Mouse (Mus musculus) T-helper 2 cell (primary cell): ENCODE data around the gene Tgfbr3l.

Source experiments
- in situ Hi-C: fragments of 300-600 bp; cut with MboI, MseI; formaldehyde crosslinking; loops from one replicate; pipeline ENCODE4 v1.15.1; 2025; ENCODE audit warnings: high pct_unique_total_duplicates

The Tgfbr3l gene

GRCm38 (mm10) chr8:4230612-4231351 is 17.2 kb upstream of the Tgfbr3l start:
- in situ Hi-C loops, result no loop called here

- in situ Hi-C loops, result no loop called here
These were observed 10.1 kb upstream of the Tgfbr3l start for GRCm38 (mm10) chr8:4237814-4238433.

- in situ Hi-C loops, result no loop called here
These were observed 9.4 kb upstream of the Tgfbr3l start, which contains the start of the genes Map2k7 and Gm49320 for GRCm38 (mm10) chr8:4238434-4239192. TSS of gene Map2k7 (plus strand) at chr8:4238740. TSS of gene Gm49320 (plus strand) at chr8:4238865.

GRCm38 (mm10) chr8:4239193-4239890 is 8.7 kb upstream of the Tgfbr3l start:
- in situ Hi-C loops, result no loop called here

DNA sequence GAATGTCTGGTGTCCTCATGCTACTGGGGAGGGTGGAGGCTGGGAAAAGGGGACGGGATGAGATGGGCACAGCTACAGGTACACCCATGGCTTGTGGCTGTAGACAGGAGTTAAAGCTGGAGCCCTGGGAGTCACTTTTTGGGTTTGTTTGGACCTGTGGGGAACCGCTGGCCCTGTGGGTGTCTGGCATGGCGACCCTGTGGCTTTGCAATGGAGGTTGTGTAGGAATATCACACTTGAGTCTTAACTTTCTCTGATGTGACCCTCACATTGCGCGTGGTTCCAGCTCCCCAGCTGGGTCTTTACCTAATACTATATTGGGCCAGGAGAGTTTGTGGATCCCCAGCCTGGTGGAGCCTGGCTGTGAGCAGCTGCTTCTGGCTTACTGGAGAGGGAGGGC is 3.0 kb upstream of the Tgfbr3l start:
- in situ Hi-C loops, result no loop called here

DNA sequence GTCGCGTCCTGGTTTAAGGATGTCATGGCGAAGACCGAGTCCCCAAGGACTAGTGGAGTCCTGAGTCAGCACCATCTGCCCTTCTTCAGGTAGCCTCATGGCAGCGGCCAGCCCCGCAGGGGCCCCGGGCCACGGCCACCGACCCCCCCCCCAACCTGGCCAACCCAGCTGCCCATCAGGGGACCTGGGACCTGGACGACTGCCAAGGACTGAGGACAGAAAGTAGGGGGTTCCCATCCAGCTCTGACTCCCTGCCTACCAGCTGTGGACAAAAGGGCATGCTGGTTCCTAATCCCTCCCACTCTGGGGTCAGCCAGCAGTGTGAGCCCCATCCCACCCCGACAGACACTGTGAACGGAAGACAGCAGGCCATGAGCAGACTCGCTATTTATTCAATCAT is 2.3 kb upstream of the Tgfbr3l start:
- in situ Hi-C loops, result no loop called here

DNA sequence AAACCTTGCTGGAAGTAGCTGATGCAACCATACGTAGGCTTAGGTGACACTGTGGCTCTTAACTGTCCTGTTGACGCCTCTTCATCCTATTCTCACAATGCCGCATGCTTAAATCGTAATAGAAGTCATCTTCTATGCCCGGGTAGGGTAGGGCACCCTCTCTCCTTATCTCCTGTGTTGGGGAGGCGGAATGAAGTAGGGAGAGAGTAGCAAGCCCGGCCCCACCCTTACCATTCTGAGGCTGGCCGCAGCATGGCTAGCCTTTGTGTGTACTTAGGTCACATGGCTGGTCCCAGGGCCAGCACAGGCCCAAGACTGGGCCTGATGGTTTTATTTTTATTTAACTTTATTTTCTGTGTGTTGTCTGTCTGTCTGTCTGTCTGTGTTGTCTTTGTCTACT is 773 bp upstream of the Tgfbr3l start:
- in situ Hi-C loops, result no loop called here

GRCm38 (mm10) chr8:4249213-4249612 is 1.2 kb downstream of the Tgfbr3l start:
- in situ Hi-C loops, result no loop called here

GRCm38 (mm10) chr8:4250306-4250970 is 2.4 kb downstream of the Tgfbr3l start:
- in situ Hi-C loops, result loop anchor here (5.0 kb wide), 1 partner anchor 893 kb away; no protein-coding TSS in a partner anchor

DNA sequence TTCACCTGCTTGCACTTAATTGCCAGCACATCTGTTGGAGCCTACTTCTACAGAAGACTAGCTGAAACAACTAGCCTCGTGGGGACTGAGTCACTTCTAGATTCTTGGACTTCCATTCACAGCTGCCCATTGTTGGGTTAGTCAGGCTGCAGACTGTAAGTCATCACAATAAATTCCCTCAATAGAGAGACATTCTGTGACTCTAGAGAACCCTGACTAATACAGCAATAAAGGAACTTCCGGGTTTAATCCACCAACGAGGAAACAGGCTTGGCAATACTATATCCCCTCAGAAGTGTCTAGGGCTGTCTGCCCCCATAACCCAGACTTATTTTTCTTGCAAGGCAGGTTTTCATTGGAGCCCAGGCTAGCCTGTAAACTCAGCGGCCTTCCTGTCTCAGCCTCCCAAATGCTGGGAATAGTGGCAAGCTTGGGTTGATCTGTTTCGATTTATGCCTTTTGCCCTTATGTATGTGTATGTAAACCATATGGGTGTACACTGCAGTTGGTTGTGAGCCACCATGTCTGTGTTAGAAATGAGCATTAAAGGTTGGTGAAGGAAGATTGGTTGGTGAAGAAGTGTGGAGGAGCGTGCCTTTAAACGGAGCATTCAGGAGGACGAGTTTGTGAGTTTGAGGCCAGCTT is 4.2 kb downstream of the Tgfbr3l start:
- in situ Hi-C loops, result loop anchor here (5.0 kb wide), 1 partner anchor 895 kb away; no protein-coding TSS in a partner anchor

GRCm38 (mm10) chr8:4252934-4253841 is 5.2 kb downstream of the Tgfbr3l start, which contains the start of gene Snapc2:
TSS of gene Snapc2 (plus strand) at chr8:4253080.
- in situ Hi-C loops, result loop anchor here (5.0 kb wide), 1 partner anchor 896 kb away; no protein-coding TSS in a partner anchor

DNA sequence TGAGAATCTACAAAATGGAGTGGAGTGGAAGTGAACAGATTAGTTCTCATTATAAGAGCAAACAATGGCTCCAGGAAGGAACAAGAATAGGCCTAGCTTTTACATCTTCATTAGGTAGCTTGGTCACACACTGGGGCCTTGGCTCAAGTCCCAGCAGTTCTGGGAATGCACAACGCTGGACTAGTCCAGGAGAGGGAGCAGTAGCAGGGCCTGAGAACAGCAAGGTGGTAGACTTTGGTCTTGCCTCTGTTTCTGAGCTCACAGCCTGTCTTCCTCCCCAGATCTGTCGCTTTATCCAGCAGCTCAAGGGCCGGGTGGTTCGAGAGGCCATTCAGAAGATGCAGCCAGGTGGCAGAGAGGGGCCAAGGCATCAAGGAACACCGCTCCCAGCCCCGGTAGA is 6.0 kb downstream of the Tgfbr3l start:
- in situ Hi-C loops, result loop anchor here (5.0 kb wide), 1 partner anchor 897 kb away; no protein-coding TSS in a partner anchor

GRCm38 (mm10) chr8:4255471-4255870 is 7.5 kb downstream of the Tgfbr3l start:
- in situ Hi-C loops, result loop anchor here (5.0 kb wide), 1 partner anchor 67 kb away; no protein-coding TSS in a partner anchor

GRCm38 (mm10) chr8:4256911-4257310 is 8.9 kb downstream of the Tgfbr3l start:
- in situ Hi-C loops, result loop anchor here (5.0 kb wide), 1 partner anchor 65 kb away; no protein-coding TSS in a partner anchor

GRCm38 (mm10) chr8:4257350-4257749 is 9.3 kb downstream of the Tgfbr3l start:
- in situ Hi-C loops, result loop anchor here (5.0 kb wide), 1 partner anchor 65 kb away; no protein-coding TSS in a partner anchor

DNA sequence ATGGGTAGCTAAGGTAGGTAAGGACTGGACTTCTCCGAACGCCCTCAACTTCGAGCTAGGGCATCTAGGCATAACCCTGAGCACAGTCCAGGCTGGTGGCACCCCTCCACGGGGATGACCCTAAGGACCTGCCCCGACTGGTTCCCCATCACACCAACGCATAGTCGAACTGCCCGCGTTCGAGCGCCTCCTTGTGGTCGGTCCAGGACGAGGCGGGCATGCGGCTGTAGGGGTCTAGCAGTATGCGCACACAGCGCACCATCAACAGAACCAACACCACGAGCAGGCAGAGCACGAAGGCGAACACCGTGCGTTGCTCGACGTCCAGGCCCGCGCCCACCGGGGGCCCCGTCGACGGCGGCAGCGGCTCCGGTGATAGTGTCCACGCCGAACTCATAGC is 10.2 kb downstream of the Tgfbr3l start:
- in situ Hi-C loops, result loop anchor here (5.0 kb wide), 1 partner anchor 64 kb away; no protein-coding TSS in a partner anchor

DNA sequence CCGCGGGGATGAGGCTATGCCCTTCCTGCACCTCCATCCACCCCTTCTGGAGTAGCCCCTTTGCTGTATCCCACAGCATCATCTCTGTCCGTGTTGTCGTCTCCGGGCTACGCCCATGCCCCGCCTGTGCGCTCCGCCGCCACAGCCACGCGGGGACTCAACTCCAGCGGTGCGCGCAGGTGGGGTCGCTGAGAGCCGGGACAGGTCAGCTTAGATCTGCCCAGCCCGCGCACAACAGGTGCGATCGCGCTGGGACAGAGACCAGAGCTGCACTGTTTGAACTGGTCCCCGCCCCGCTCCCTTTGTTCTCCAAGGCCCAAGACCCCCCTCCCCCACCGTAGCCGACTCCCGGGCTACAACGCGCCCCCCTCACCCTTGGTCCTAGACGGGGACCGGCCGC is 10.7 kb downstream of the Tgfbr3l start:
- in situ Hi-C loops, result loop anchor here (5.0 kb wide), 1 partner anchor 64 kb away; no protein-coding TSS in a partner anchor

- in situ Hi-C loops, result loop anchor here (5.0 kb wide), 1 partner anchor 63 kb away; no protein-coding TSS in a partner anchor
These were observed 11.3 kb downstream of the Tgfbr3l start, which contains the start of gene Ctxn1 for GRCm38 (mm10) chr8:4259125-4259804. TSS of gene Ctxn1 (minus strand) at chr8:4259274.
